Mouse (Mus musculus): ENCODE data around the gene Hivep1. TPM values are rescaled to one million over a fixed set of nuclear protein-coding genes. Genes with fewer than 3 reads are reported as not detected.

Hivep1 gene
- polyA plus RNA-seq, 1 experiment: 16.6 TPM

DNA sequence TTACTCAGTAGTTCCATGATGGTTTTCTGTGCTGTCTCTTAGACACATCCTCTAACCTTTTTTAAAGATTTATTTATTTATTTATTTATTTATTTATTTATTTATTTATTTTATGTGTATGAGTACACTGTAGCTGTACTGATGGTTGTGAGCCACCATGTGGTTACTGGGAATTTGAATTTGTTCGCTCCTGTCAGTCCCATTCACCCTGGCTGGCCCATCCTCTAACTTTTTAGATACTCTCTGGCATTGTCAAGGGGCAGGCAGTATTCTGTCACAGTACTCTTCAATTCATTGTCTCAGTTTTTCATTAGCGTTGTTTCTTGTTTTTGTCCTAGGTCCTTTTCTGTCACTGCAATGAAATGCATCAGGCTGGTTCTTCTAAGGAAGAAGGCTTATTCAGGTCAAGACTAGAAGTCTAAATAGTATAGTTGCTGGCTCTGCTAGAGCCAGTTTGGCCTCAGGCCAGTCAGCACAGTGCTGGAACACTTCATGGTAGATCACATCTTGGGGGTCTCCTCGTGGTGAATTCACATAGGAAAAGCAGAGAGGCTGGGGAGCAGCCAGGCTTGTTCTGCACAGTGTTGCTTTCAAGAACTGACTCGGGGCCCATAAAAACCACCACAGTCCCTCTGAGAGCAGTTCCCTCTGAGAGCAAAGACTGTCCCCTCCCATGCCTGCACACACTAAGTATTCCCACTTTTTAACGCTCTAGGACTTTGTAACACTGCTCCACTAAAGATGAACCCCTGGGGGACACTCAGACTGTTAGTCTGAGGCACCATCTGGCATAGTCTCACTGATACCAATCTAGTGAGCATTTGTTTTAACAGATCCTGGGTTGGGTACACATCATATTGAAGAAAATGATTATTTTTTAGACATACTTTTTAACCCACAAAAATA is 70.2 kb downstream of the Hivep1 start:
- no peak for TF ChIP-seq GATA1 (IDR thresholded peaks at IDR 0.05; ENCODE audit: low read length)

DNA sequence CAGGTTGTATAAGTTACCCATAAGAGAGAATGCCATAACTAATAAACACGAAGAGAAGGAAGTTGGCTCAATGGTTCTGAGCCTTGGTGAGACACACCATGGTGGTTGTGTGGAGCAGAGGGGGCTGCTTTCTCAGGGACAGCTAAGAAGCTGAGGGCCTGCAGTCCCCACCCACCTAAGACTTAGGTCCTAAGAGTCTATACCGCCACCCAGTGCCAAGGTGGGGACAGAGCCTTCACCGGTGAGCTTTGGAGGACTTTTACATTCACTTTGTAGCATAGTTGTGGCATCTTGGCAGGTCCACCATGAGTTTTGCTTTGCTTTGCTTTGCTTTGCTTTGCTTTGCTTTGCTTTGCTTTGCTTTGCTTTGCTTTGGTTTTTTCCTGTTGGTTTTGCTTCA is 92.8 kb downstream of the Hivep1 start:
- no peak for TF ChIP-seq GATA1 (IDR thresholded peaks at IDR 0.05; ENCODE audit: low read length)

DNA sequence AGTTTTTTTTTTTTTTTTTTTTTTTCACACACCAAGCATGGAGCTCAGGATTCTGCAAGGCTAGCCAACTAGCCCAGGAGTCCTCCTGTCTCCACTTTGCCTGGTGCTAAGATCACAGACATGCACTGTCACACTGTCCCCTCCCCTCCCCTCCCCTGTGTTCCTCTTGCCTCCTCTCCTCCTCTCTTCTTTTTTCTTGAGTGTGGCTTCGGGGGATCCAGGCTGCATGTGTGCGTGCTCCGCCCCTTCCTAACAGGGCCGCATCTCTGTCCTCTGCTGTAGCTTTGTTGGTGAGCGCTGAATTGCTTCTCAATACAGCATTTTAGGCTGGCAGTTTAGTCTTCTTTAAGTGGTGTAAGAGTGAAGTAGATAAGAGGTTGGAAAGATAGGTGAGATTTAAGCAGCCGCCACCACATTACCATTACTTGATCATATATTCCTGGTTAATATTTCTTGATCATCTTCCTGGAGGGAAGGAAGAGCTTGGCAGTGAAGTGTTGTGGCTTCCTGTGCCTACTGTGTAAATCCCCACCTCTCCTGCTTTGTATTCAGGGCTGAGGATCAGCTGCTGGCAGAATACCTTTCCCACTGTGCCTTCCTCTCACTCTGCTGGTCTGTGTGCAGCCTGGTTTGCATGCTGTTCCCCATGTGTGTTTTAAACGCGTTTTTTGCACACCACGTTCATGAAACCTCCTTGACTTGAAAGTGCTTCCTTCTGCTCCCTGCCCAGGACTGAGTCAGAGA is 97.7 kb downstream of the Hivep1 start:
- no peak for TF ChIP-seq GATA1 (IDR thresholded peaks at IDR 0.05; ENCODE audit: low read length)

DNA sequence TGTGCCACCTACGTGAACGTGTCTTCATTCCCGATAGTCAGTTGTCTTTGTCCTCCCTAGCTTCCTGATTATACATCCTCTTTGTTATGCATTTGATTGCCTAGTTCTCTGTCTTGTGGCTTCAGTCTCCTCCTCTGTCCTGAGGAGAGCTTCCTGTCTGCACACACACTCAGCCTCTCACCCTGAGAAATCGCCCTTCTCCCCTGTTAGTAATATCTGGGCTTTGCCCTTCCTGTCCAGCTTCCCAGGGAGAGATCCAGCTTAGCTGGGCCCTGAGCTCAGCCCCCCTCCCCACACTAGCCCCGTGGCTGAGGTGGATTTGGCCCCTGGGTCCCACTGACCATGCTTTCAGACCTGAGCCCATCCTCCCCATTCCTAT is 98.2 kb downstream of the Hivep1 start:
- TF ChIP-seq GATA1 (IDR thresholded peaks at IDR 0.05; ENCODE audit: low read length): no peak

DNA sequence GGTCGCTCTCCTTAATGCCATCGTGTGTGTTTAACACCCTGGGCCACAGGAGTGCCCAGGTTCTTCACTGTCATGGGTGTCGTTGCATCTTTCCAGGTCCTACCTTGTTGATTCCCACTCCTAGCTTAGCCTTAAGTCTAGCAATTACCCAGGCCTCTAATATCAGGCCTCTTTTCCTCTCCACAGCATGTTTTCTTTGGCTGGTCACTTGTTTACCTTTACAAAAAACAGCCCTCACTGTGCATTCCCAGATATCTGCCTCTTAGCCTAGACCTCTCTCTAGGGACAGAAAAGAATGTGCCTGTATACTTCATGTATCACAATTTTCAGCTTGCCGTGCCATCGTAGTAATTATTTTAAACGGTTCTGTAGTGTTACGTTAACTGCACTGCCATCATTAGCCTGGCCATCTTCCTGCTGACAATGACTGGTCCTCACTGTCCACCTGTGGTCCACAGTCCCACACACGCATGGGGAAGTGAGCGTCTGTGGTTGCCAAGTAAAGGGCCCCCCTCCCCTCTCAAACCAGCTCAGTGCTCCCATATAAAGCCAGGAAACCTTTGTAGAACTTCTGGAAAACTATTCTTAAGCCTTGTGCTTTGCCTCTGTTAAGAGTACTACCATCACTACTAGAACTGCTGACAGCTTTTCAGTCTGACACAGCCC is 98.8 kb downstream of the Hivep1 start:
- TF ChIP-seq GATA1 (IDR thresholded peaks at IDR 0.05; ENCODE audit: low read length): no peak

DNA sequence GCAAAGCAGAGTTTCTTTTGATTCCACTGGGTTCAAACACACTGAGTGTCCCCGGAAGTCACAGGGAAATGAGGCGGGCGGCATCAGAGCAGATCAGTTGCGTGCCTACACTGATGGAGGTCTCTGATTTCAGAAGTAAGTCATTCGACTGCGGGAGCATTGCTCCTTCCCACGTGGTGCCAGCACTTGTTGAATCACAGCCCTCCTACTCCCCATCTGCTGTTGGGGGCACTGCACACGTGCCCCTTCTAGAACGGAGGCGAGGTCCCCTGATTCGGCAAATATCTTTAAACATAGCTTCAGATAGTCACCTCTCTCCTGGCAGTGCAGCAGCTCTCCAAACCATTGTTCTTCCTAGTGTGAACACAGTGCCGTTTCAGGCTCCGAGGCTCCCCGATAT is 106.4 kb downstream of the Hivep1 start:
- no peak for TF ChIP-seq GATA1 (IDR thresholded peaks at IDR 0.05; ENCODE audit: low read length)

DNA sequence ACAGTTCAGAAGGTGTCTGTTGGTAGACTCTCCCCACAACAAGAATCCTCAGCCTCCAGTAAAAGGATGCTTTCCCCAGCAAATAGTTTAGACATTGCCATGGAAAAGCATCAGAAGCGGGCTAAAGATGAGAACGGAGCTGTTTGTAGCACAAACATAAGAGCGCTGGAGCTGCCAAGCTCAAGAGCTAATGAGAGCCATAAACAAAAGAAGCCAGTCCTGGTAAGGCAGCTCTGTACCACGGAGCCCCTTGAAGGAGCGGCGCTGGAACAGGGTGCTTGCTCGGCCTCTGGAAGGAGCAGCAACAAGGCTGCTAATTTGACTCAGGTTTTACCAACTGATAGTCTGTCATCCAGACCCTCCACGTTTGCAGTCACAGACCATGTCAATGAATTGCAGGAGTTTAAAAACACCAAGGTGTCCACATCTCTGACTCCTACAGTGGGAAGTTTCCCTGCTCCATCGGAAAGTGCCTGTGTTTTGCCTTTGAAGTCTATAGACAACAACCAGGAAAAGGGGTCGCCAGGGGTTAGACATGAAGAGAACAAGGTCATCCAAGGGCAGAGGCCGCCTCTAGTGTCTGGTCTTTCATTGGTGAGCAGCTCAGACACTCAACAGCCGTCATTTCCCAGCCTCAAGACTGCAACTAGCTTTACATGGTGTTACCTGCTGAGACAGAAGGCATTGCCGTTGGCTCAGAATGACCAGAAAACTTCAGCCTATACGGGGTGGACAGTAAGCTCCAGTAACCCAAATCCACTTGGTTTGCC is 107.8 kb downstream of the Hivep1 start:
- TF ChIP-seq GATA1 (IDR thresholded peaks at IDR 0.05; ENCODE audit: low read length): no peak

DNA sequence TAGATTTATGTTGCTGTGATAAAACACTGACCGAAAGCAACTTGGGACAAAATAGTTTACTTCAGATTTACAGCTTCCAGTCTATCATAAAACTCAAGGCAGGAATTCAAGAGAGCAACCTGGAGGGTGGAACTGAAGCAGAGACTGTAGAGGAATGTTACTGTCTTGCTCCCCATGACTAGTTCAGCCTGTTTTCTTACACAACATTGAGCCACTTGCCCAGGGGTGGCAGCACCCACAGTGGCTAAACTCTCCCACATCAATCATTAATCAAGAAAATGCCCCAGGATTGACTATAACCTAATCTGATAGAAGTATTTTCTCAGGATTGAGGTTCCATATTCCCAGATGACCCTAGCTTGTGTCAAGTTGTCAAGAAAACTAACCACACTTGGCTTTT is 119.0 kb downstream of the Hivep1 start:
- no peak for TF ChIP-seq GATA1 (IDR thresholded peaks at IDR 0.05; ENCODE audit: low read length)

DNA sequence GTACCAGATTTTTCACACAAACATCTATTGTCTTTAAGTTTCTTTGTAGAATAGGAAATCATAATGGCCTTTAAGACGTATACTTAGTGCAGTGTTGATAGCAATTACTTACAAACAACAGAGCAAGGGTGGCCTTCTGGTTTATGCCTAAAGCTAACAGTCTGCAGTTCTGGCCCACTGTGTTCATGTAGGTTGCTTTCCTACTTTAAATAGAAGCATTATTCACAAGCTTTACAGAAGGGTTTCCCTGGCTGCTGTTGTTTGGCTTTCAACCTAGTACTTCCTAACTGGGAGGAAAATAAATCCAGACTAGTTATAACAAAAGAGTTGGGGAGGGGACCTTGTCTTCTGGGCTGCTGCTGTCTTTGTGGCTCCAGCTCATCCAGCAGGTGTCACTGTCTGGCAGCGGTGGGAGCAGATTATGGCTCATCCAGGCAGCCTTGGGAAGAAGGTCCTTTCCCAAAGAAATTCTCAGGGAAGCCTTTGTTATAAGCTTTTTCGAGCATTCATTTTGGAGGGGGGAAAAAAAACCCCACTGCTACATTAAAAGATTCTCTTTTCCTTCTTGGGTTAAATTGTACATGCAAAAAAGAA is 123.1 kb downstream of the Hivep1 start:
- no peak for TF ChIP-seq GATA1 (IDR thresholded peaks at IDR 0.05; ENCODE audit: low read length)

DNA sequence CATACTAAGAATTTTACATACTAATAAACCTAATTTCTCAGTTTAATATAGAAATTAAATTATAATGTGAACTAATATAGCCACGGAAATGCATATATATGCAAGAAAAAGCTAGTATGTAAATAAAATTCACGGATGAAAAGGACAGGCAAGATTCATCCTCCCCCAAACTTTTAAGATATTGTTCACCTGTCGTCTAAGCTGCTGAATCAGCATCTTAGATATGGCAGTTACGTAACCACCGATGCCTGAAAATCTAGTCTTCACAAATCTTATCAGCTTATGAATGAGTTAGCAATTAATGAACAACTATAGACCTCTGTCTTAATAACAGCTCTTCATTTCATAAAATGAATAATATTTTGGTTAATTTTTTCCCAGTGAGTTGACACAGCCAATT is 130.8 kb downstream of the Hivep1 start:
- no peak for TF ChIP-seq GATA1 (IDR thresholded peaks at IDR 0.05; ENCODE audit: low read length)

DNA sequence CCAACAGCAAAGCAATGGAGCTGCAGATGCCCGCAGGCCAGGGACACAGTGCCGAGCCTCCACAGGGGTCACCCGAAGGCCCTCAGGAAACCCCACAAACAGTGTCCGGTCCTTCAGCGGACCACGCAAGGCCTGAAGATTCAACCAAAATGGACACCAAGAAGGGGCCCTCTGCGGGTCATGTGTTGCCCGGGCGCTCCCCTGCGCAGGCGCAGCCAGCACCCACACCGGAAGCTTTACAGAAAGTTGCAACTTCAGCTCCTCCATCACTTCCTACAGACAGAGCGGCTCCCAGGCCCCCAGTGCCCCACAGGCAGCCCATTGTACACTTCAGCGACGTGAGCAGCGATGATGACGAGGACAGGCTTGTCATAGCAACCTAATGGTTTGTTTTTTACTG is 132.3 kb downstream of the Hivep1 start:
- TF ChIP-seq GATA1 (IDR thresholded peaks at IDR 0.05; ENCODE audit: low read length): no peak

DNA sequence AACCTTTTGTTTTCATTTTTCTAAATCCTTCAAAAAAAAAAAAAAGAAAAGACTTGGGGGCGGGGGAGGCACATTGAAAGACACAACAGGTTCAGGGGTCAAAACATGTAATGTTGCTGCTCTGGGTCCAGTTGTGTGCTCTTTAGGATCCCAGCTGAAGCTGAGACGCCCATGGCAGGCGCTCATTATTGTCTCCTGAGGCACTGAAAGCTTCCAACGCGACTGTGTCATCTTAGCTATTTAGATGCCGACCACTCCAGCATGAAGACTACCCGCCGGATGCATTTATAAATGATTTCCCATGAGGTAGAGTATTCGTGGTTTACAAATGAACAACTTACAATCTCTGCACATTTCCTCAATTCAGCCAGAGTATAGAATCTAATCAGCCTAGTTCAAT is 141.2 kb downstream of the Hivep1 start:
- TF ChIP-seq GATA1 (IDR thresholded peaks at IDR 0.05; ENCODE audit: low read length): no peak

DNA sequence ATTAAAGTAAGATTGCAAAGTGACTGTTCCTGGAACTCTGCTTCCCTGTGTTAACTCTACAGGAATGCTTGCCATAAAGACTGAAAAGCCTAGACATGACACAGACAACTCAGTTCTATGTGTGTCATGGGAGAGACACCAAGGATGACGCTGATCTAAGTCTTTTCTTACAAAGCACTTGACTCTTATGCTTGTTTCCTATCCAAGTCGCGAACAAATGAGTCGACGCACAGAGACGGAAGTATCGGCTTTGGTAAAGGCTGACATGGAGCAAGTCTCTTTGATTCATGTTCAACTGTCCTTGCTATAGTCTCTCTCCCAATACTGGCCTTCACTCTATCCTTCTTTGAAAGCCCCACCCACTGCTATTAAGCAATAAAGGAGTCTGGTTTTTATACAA is 143.8 kb downstream of the Hivep1 start:
- TF ChIP-seq GATA1 (IDR thresholded peaks at IDR 0.05; ENCODE audit: low read length): no peak

DNA sequence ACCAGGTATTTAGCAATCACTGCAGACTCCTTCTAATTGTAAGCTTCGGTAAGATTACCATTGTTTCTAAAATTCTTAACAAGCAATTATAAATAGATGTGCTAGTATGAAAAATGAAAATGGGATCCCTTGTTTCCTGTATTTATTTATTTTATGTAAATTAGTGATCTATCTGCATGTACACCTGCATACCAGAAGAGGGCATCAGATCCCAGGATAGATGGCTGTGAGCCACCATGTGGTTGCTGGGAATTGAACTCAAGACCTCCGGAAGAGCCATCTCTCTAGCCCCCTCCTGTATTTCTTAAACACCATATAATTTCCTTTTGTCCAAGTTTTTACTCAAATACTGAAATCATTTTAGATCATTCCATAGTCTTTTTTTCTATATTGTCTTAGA is 145.8 kb downstream of the Hivep1 start:
- TF ChIP-seq GATA1 (IDR thresholded peaks at IDR 0.05; ENCODE audit: low read length): no peak

DNA sequence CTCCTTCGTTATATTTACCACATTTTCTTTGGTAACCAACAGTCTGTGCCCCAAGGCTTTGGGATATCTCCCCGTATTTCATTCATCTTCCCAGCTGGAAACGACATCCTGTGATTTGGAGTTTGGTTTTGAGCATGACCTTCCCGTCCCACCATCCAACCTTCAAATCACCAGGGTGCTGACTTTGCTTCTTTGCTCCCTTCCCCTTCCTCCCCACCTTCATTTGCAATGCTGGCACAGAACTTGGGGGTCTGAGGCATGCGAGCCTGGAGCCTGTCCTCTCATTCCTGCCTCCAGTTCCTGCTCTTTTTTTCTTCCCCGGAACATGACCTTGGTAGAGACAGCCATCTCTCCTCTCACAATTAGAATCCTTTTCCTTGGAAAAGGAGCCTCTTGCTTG is 161.7 kb downstream of the Hivep1 start:
- no peak for TF ChIP-seq GATA1 (IDR thresholded peaks at IDR 0.05; ENCODE audit: low read length)

All from G1E-ER4 (cell line).